10 mouse cellular contexts compared by ENCODE assay signal in the genomic region with DNA sequence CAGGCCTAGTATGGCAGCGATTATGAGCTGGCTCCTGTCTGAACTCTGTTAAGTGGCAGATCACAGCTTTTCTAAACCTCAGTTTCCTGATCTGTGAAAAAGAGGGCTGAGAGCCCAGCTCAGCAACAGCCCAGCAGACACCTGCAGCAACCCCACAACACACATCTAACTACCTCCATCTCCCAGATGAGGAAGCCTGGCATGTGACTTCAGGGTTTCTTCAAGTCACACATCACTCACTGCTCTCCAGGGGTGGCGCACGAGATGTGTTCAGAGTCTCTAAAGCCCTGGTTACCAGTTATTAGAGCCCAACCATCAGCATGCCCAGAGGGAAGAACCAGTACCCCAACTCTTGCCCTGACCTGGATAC. TPM values are rescaled to one million over a fixed set of nuclear protein-coding genes. Genes with fewer than 3 reads are reported as not detected.
DNase-seq lines count a peak whose midpoint lies in the region; ATAC-seq and TF ChIP-seq lines count a peak whose summit lies in the region.
"Had no signal": no experiment of that assay in that cellular context is flagged by ENCODE, and none has a peak within 500 bp of the region (broad histone marks: within the 10 kb centered on the region; RNA-seq: fewer than 3 reads in every experiment).

No protein-coding gene starts in this region.

- ATAC-seq in forebrain, postnatal 0 days, result no peak
- no peak for ATAC-seq in neural tube, embryonic 11.5 days (ENCODE audit: insufficient read depth, low FRiP score, low TSS enrichment)
- no peak for ATAC-seq in megakaryocyte progenitor cell, adult 5-6 weeks (replicated peaks; ENCODE audit: poor library complexity)

- DNase-seq in forebrain, embryonic 10.5 days (ENCODE audit: extremely low spot score, low spot score), result no peak
- no peak for DNase-seq in forebrain, postnatal 0 days
- no peak for DNase-seq in neural tube, embryonic 11.5 days (ENCODE audit: low spot score)
- no peak for DNase-seq in neural tube, embryonic 10.5 days (ENCODE audit: extremely low spot score, low spot score)
- DNase-seq in thymus, postnatal 4 days, result peak; percentile 58
- no peak for DNase-seq in frontal cortex, postnatal 36 days (ENCODE audit: low spot score in 2 of 2)
- DNase-seq: adrenal gland, postnatal 25 days had no signal

- H3K27me3 ChIP-seq in forebrain, embryonic 10.5 days (ENCODE audit: poor library complexity, severe bottlenecking), result no peaks in the 10 kb centered on the region
- H3K27me3 ChIP-seq in forebrain, postnatal 0 days (ENCODE audit: insufficient read depth, low read length), result no peaks in the 10 kb centered on the region
- H3K27me3 ChIP-seq in neural tube, embryonic 11.5 days (ENCODE audit: control insufficient read depth, insufficient read depth, low read length), result no peaks in the 10 kb centered on the region

- H3K4me2 ChIP-seq in forebrain, postnatal 0 days (ENCODE audit: low read depth), result no peak overlapping the region
- H3K4me2 ChIP-seq in neural tube, embryonic 11.5 days (ENCODE audit: low read depth), result peak overlapping the region; percentile 70

- H3K79me2 ChIP-seq in macrophage (ENCODE audit: inconsistent target), result peaks cover 50% of the 10 kb centered on the region

- H3K9ac ChIP-seq in forebrain, postnatal 0 days, result no peak overlapping the region
- H3K9ac ChIP-seq in neural tube, embryonic 11.5 days (ENCODE audit: low read length), result peak overlapping the region; percentile 90; the same call in 1 of the 2 replicates
- H3K9ac ChIP-seq: liver, embryonic 14.5 days had no signal

- WGBS in forebrain, embryonic 10.5 days, result 54% methylated on average over 3 of the region's 3 CpGs
- 47% methylated on average over 3 of the region's 3 CpGs for whole genome bisulfite sequencing in forebrain, postnatal 0 days
- WGBS in neural tube, embryonic 11.5 days, result 64% methylated on average over 3 of the region's 3 CpGs
- 62% methylated on average over 3 of the region's 3 CpGs for WGBS in macrophage (ENCODE audit: missing documents)

- TF ChIP-seq CTCF in forebrain, postnatal 0 days (IDR thresholded peaks at IDR 0.05; ENCODE audit: low read depth), result no peak

- H3K27ac ChIP-seq in forebrain, embryonic 10.5 days, result peak overlapping the region; percentile 96; the same call in 1 of the 2 replicates
- no peak overlapping the region for H3K27ac ChIP-seq in forebrain, postnatal 0 days (ENCODE audit: low read depth, low read length)
- no peak overlapping the region for H3K27ac ChIP-seq in neural tube, embryonic 11.5 days (ENCODE audit: low read depth, low read length)
- peak overlapping the region; percentile 54 for H3K27ac ChIP-seq in macrophage
- H3K27ac ChIP-seq: liver, embryonic 14.5 days had no signal

- H3K36me3 ChIP-seq in forebrain, embryonic 10.5 days (replicated peaks), result peaks cover 33% of the 10 kb centered on the region
- no peaks in the 10 kb centered on the region for H3K36me3 ChIP-seq in forebrain, postnatal 0 days (ENCODE audit: insufficient read depth)
- H3K36me3 ChIP-seq in neural tube, embryonic 11.5 days (ENCODE audit: control insufficient read depth, insufficient read depth, low read length), result peaks cover 4% of the 10 kb centered on the region
- H3K36me3 ChIP-seq in macrophage (ENCODE audit: inconsistent target), result no peaks in the 10 kb centered on the region

- no peaks in the 10 kb centered on the region for H3K9me3 ChIP-seq in forebrain, embryonic 10.5 days
- no peaks in the 10 kb centered on the region for H3K9me3 ChIP-seq in forebrain, postnatal 0 days (ENCODE audit: low read length)
- H3K9me3 ChIP-seq in neural tube, embryonic 11.5 days (ENCODE audit: control insufficient read depth, low read length), result no peaks in the 10 kb centered on the region

- H3K4me1 ChIP-seq in forebrain, embryonic 10.5 days, result peaks cover 59% of the 10 kb centered on the region
- peaks cover 4% of the 10 kb centered on the region for H3K4me1 ChIP-seq in forebrain, postnatal 0 days (ENCODE audit: insufficient read depth)
- peaks cover 22% of the 10 kb centered on the region for H3K4me1 ChIP-seq in neural tube, embryonic 11.5 days (ENCODE audit: control insufficient read depth, insufficient read depth, low read length)

- H3K4me3 ChIP-seq in forebrain, embryonic 10.5 days, result peak overlapping the region; percentile 72
- no peak overlapping the region for H3K4me3 ChIP-seq in forebrain, postnatal 0 days (ENCODE audit: low read depth, low read length)
- peak overlapping the region; percentile 49 for H3K4me3 ChIP-seq in neural tube, embryonic 11.5 days (ENCODE audit: low read depth, low read length)
- peak overlapping the region; percentile 39 for H3K4me3 ChIP-seq in macrophage (ENCODE audit: inconsistent target)

RNA-seq across cellular contexts. Expression of gene Angptl2, which starts 1.5 kb away (rescaled TPM):
- 24.3 and 25.1 TPM in 2 replicates for polyA plus RNA-seq in forebrain, embryonic 10.5 days (2016; fragmentation: Nextera tagmentation; extraction: Ambion mirVana)
- total RNA-seq in forebrain, postnatal 0 days (2014; rRNA removed), result 7.9 and 17.5 TPM in 2 replicates
- 7.1 and 7.7 TPM in 2 replicates for polyA plus RNA-seq in forebrain, postnatal 0 days (2015; fragmentation: Nextera tagmentation; extraction: Ambion mirVana)
- 23.9 and 26.5 TPM in 2 replicates for polyA plus RNA-seq in neural tube, embryonic 11.5 days (2014; fragmentation: Nextera tagmentation; extraction: Ambion mirVana)
- total RNA-seq in macrophage (2018; cell fraction: chromatin; rRNA removed), result 10 to 100 TPM in 6 of 26 experiments, 1 to 10 TPM in 14, under 1 TPM in 5, not detected in 1; 0.49 to 44.1 (median 3.7) TPM
- 10 to 100 TPM in 13 of 26 experiments, 1 to 10 TPM in 13; 1.9 to 36.8 (median 12.2) TPM for total RNA-seq in macrophage (2018; cell fraction: cytosol; rRNA removed)
- 10 to 100 TPM in 12 of 26 experiments, 1 to 10 TPM in 14; 2.5 to 46.6 (median 8.3) TPM for total RNA-seq in macrophage (2018; cell fraction: nucleus; rRNA removed)
- 12.4 to 25.8 TPM (median 25.7 TPM) in 3 replicates for polyA plus RNA-seq in macrophage (2018)
- total RNA-seq in megakaryocyte progenitor cell, adult 5-6 weeks (2015), result 0.74 and 0.78 TPM in 2 replicates
- 1.7 and 2.4 TPM in 2 replicates for total RNA-seq in megakaryocyte progenitor cell, adult 5-6 weeks (2017)

Comparison
In these comparisons a context has a peak if more than half of its experiments do, and no peak if none do; other contexts are left out.
1. H3K27ac ChIP-seq: peak in forebrain, embryonic 10.5 days (single experiment) and macrophage (single experiment); none in forebrain, postnatal 0 days (single experiment) and neural tube, embryonic 11.5 days (single experiment).